Mouse (Mus musculus) limb, embryonic 11.5 days (tissue): Measurements from ENCODE around the gene H2-DMb1. TPM values are rescaled to one million over a fixed set of nuclear protein-coding genes. Genes with fewer than 3 reads are reported as not detected.

ENCODE experiments used
- ATAC-seq: fragments of 200-750 bp; cut with Nextera tagmentation; 2 replicates; pipeline ENCODE4 v1.8.0; 2017; ENCODE audit warnings: low read depth; ENCODE audit not compliant: insufficient number of reproducible peaks, low FRiP score, low TSS enrichment
- DNase-seq: peaks from one replicate; pipeline ENCODE4 v3.0.0-alpha.2; 2015; ENCODE audit warnings: low spot score
- H3K27ac ChIP-seq: fragments of 300-500 bp; sonication (generic); replicated peaks from 2 replicates; pipeline ENCODE4 v1.5.1; 2014; ENCODE audit warnings: low read depth, mild to moderate bottlenecking, low read length
- H3K27me3 ChIP-seq: fragments of 300-500 bp; sonication (generic); 2 replicates; pipeline ENCODE4 v1.6.1; 2014; ENCODE audit warnings: mild to moderate bottlenecking, low read length, mixed read lengths; ENCODE audit not compliant: control insufficient read depth, insufficient read depth
- H3K36me3 ChIP-seq: fragments of 300-500 bp; sonication (generic); 2 replicates; pipeline ENCODE4 v1.6.1; 2014; ENCODE audit warnings: mild to moderate bottlenecking, low read length, moderate library complexity, mixed read lengths; ENCODE audit not compliant: control insufficient read depth, insufficient read depth
- H3K4me1 ChIP-seq: fragments of 300-500 bp; sonication (generic); 2 replicates; pipeline ENCODE4 v1.6.1; 2014; ENCODE audit warnings: low read length, mixed read lengths; ENCODE audit not compliant: control insufficient read depth, insufficient read depth
- H3K4me2 ChIP-seq: fragments of 300-500 bp; sonication (generic); 2 replicates; pipeline ENCODE4 v1.6.1; 2014; ENCODE audit warnings: low read depth, mild to moderate bottlenecking, moderate library complexity; ENCODE audit not compliant: severe bottlenecking
- H3K4me3 ChIP-seq: fragments of 300-500 bp; sonication (generic); 2 replicates; pipeline ENCODE4 v1.5.1; 2014; ENCODE audit warnings: low read depth, low read length
- H3K9ac ChIP-seq: fragments of 300-500 bp; sonication (generic); 2 replicates; pipeline ENCODE4 v1.6.1; 2014; ENCODE audit warnings: mild to moderate bottlenecking, low read length
- H3K9me3 ChIP-seq: fragments of 300-500 bp; sonication (generic); 2 replicates; pipeline ENCODE4 v1.6.1; 2016; ENCODE audit warnings: low read length; ENCODE audit not compliant: control insufficient read depth
- WGBS: fragments of 180-500 bp; shearing (Covaris S2); extraction: QIAGEN DNeasy Blood & Tissue Kit; methylation state at CpG from one replicate; pipeline ENCODE4 v1.1.7; 2014; 5-methylcytosine and 5-hydroxymethylcytosine counted together
- polyA plus RNA-seq: library from polyadenylated mRNA; unstranded; fragments of >200 nt; fragmentation: Nextera tagmentation; extraction: Ambion mirVana; gene quantifications from 2 replicates; pipeline ENCODE4 v1.2.1, GENCODE M21; 2014

Gene H2-DMb1
- polyA plus RNA-seq, 1 experiment from 2014 or later: 0.45 TPM

DNA sequence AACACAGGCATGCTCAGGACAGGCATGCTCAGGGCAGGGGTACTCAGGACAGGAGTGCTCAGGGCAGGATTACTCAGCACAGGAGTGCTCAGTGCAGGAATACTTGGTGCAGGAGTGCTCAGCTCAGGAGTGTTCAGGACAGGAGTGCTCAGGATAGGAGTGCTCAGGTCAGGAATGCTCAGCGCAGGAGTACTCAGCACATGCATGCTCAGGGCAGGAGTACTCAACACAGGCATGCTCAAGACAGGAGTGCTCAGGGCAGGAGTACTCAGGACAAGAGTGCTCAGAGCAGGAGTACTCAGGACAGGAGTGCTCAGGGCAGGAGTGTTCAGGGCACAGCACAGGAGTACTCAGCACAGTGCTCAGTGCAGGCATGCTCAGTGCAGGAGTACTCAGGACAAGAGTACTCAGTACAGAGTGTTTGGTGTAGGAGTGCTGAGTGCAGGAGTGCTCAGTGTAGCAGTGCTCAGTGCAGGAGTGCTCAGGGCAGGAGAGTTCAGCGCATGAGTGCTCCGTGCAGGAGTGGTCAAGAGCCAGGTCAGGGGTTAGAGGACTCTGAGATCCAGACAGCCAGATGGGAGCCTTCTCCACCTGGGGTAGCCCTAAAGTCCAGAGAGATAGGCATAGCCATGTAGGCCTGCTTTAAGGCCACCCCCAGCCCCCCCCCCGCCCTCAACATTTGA is 50.0 kb downstream of the H2-DMb1 start:
- 76% methylated on average over 4 of the region's 4 CpGs for WGBS
- H3K4me2 ChIP-seq: no peak overlapping the region
- no peaks in the 10 kb centered on the region for H3K4me1 ChIP-seq
- no peak overlapping the region for H3K9ac ChIP-seq
- H3K36me3 ChIP-seq: no peaks in the 10 kb centered on the region
- H3K9me3 ChIP-seq: no peaks in the 10 kb centered on the region
- H3K4me3 ChIP-seq: no peak overlapping the region
- ATAC-seq (no peak), DNase-seq (no peak)
- no peak overlapping the region for H3K27ac ChIP-seq
- H3K27me3 ChIP-seq: peaks cover 43% of the 10 kb centered on the region

DNA sequence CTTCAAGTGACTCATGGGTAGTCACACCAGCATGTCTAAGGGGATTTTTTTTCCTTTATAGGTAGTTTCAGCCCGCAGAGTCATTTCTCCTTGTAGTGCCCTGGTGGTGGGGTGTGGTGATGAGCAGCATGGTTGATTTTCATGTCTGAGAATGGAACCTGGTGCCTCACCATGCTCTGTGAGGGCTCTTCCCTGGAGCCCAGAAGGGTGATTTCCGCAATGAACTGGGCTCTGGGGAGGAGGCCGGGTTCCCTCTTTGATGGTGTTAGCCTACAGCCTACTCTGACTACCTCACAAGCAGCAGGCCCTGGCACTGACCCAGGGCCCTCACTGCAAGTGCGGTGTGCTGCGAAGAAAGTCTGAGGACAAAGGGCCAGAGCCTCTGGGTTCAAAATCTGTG is 50.6 kb downstream of the H2-DMb1 start, which contains the start of gene Tap2:
Gene Tap2 (plus strand): TSS at position 84 of the 400 bp plus-strand sequence.
- H3K4me1 ChIP-seq: no peaks in the 10 kb centered on the region
- WGBS: 58% methylated on average over 5 of the region's 5 CpGs
- peaks cover 38% of the 10 kb centered on the region for H3K27me3 ChIP-seq
- H3K9me3 ChIP-seq: no peaks in the 10 kb centered on the region
- DNase-seq: no peak
- H3K27ac ChIP-seq: no peak within 1 kb of the TSS
- peak within 1 kb of the TSS; percentile 57 for H3K4me3 ChIP-seq
- H3K9ac ChIP-seq: peak within 1 kb of the TSS; percentile 56
- peak within 1 kb of the TSS; percentile 61 for H3K4me2 ChIP-seq
- H3K36me3 ChIP-seq: no peaks in the 10 kb centered on the region
- ATAC-seq: no peak

DNA sequence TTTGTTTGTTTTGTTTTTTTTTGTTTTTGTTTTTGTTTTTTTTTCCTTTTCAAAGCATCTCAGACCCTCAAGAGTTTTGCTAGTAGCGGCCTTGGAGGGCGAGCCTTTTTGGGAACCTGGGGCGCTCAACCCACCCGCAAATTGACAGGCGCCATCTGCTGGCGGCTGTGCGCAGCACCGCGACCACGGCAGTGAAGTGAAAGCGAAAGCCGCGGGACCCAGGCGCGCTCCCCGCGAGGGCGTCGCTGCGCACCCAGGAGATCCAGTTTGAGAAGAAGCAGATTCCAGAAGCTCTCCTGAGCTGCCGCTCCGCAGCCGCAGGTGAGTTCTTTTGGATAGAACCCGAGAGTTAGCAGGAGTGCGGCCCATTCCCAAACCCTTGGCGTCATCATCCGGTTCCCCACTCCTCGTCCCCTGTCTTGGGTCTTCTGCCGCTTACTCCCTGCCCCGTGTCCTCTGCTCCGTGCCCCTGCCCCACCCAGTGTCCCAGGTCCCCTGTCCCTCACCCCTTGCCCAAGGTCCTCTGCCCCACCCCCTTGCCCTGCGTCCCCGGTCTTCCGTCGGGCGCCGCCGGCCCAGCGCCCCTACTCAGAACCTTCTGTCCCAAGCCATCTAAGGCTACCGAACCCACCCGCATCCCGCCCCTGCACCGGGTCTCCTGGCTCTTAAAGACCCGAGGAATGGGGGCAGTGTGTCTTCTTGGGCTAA is 51.6 kb downstream of the H2-DMb1 start:
- H3K27ac ChIP-seq: no peak overlapping the region
- no peak; the same call in 1 of the 2 replicates for ATAC-seq
- H3K4me1 ChIP-seq: no peaks in the 10 kb centered on the region
- peak overlapping the region; percentile 56 for H3K9ac ChIP-seq
- no peaks in the 10 kb centered on the region for H3K36me3 ChIP-seq
- peak overlapping the region; percentile 61 for H3K4me2 ChIP-seq
- DNase-seq: peak; percentile 90
- peak overlapping the region; percentile 57 for H3K4me3 ChIP-seq
- H3K9me3 ChIP-seq: no peaks in the 10 kb centered on the region
- under 1% methylated on average over 44 of the region's 44 CpGs for WGBS
- H3K27me3 ChIP-seq: peaks cover 32% of the 10 kb centered on the region

DNA sequence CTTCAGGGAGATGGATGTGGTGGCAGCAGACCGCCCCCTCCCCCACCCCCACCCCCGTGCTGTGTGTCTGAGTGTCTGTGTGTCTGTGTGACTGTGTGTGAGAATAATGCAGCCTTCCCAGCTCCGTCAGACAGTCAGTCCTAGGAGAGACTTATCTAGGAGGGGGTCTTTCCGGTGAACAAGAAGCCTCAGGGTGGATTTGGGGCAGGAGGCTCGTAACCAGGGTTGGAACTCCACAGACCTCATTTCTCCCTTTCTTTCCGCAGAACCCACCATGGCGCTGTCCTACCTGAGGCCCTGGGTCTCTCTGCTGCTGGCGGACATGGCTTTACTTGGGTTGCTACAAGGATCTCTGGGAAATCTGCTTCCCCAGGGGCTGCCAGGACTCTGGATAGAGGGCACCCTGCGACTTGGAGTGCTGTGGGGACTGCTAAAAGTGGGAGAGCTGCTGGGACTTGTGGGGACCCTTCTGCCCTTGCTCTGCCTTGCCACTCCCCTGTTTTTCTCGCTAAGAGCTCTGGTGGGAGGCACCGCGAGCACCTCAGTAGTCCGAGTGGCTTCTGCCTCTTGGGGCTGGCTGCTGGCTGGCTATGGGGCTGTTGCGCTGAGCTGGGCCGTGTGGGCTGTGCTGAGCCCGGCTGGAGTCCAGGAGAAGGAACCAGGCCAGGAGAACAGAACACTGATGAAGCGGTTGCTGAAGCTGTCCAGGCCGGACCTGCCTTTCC is 52.3 kb downstream of the H2-DMb1 start:
- DNase-seq (no peak), ATAC-seq (no peak)
- WGBS: 12% methylated on average over 18 of the region's 18 CpGs
- Histone ChIP-seq H3K4me3 (peak overlapping the region; percentile 57), H3K27ac (no peak overlapping the region), H3K36me3 (no peaks in the 10 kb centered on the region), H3K9me3 (no peaks in the 10 kb centered on the region), H3K27me3 (peaks cover 31% of the 10 kb centered on the region), H3K9ac (peak overlapping the region; percentile 56; the same call in 1 of the 2 replicates), H3K4me2 (peak overlapping the region; percentile 61), H3K4me1 (no peaks in the 10 kb centered on the region)

DNA sequence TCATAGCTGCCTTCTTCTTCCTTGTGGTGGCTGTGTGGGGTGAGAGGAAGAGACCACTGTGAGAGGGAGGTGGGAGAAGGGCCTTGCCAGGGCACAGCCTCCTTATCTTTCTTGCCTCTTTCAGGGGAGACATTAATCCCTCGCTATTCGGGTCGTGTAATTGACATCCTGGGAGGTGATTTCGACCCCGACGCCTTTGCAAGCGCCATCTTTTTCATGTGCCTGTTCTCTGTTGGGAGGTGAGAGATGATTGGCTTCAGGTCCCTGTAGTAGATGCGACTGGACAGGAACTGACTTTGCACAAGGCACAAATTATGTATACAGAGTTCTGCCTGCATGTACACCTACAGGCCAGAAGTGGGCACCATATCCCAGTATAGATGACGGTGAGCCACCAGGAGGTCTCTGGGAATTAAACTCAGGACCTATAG is 52.9 kb downstream of the H2-DMb1 start:
- Histone ChIP-seq H3K4me3 (no peak overlapping the region), H3K4me1 (no peaks in the 10 kb centered on the region), H3K9ac (no peak overlapping the region), H3K9me3 (no peaks in the 10 kb centered on the region), H3K36me3 (no peaks in the 10 kb centered on the region), H3K27ac (no peak overlapping the region), H3K4me2 (no peak overlapping the region), H3K27me3 (peaks cover 33% of the 10 kb centered on the region)
- ATAC-seq (no peak), DNase-seq (no peak)
- 26% methylated on average over 9 of the region's 9 CpGs for WGBS

DNA sequence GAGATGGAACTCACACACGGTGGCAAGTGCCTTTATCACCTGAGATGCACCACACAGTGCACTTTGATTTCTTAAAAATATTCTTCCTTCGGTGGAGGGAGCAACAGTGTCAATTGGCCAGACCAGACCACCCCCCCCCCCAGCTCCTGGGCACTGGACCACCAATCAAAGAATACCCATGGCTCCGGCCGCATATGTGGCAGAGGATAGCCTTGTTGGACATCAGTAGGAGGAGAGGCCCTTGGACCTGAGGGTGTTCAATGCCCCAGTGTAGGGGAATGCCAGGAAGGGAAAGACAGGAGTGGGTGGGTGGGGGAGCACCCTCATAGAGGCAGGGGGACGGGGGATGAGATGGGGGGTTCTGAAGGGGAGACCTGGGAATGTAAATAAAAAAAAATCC is 53.9 kb downstream of the H2-DMb1 start:
- H3K4me3 ChIP-seq: no peak overlapping the region
- no peak for ATAC-seq
- H3K27me3 ChIP-seq: peaks cover 38% of the 10 kb centered on the region
- H3K36me3 ChIP-seq: no peaks in the 10 kb centered on the region
- H3K9me3 ChIP-seq: no peaks in the 10 kb centered on the region
- H3K9ac ChIP-seq: no peak overlapping the region
- H3K4me1 ChIP-seq: no peaks in the 10 kb centered on the region
- H3K4me2 ChIP-seq: no peak overlapping the region
- WGBS: 84% methylated on average over 5 of the region's 5 CpGs
- H3K27ac ChIP-seq: no peak overlapping the region
- no peak for DNase-seq

DNA sequence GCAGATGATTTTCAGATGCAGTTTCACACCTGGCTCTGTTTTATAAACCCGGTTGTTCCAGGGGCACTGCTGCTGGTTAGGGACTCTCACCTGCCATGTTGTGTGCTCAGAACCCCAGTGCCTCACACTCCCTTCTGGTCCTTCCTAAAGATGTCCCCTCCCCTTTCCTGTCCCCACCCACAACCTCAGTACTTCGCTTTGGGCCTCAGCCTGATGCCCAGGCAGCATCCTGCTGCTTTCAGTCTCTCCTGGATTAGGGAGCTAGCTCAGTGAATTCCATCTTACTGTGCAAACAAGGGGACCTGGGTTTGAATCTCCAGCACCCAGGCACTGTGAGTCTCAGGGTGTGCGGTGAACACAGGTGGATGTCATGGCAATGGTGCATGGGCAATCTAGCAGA is 54.6 kb downstream of the H2-DMb1 start:
- no peak overlapping the region for H3K27ac ChIP-seq
- WGBS: 43% methylated on average over 3 of the region's 3 CpGs
- H3K27me3 ChIP-seq: peaks cover 43% of the 10 kb centered on the region
- no peak overlapping the region for H3K4me2 ChIP-seq
- no peaks in the 10 kb centered on the region for H3K4me1 ChIP-seq
- no peak overlapping the region for H3K4me3 ChIP-seq
- ATAC-seq (no peak), DNase-seq (no peak)
- no peak overlapping the region for H3K9ac ChIP-seq
- no peaks in the 10 kb centered on the region for H3K36me3 ChIP-seq
- no peaks in the 10 kb centered on the region for H3K9me3 ChIP-seq

DNA sequence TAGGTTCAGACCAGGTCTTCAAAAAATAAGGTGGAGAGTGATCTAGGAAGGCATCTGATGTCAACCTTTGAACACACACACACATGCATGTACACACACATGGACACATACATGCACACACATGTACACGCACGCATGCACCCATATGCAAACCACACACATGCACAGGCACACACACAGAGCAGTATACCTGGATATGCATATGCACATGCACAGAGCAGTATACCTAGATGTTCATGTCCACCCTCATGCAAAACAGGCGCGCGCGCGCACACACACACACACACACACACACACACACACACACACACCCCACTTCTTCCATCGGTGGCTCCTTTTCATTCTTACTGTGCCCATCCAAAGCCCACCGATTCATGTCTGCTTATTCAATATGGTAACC is 55.0 kb downstream of the H2-DMb1 start:
- H3K4me2 ChIP-seq: no peak overlapping the region
- no peak overlapping the region for H3K4me3 ChIP-seq
- H3K27me3 ChIP-seq: peaks cover 47% of the 10 kb centered on the region
- no peak for DNase-seq
- H3K27ac ChIP-seq: no peak overlapping the region
- no peak for ATAC-seq
- WGBS: 97% methylated on average over 9 of the region's 9 CpGs
- H3K9me3 ChIP-seq: no peaks in the 10 kb centered on the region
- no peaks in the 10 kb centered on the region for H3K36me3 ChIP-seq
- no peak overlapping the region for H3K9ac ChIP-seq
- no peaks in the 10 kb centered on the region for H3K4me1 ChIP-seq
